Mouse (Mus musculus): ENCODE data around the gene Prdx2.

The Prdx2 gene

GRCm38 (mm10) chr8:84969241-84970134 lies at the start of gene Prdx2, which contains the start of the genes Gm49661 and Rnaseh2a:
Gene Prdx2 (plus strand): TSS chr8:84969587.
Gene Gm49661 (minus strand): TSS chr8:84969433.
Gene Rnaseh2a (minus strand): TSS chr8:84969767.
- no peak for DNase-seq (ENCODE audit: low read depth, low spot score)

- DNase-seq (ENCODE audit: low read depth, low spot score) = no peak
These were observed 47.8 kb upstream of the Prdx2 start for GRCm38 (mm10) chr8:84921596-84921995.

- DNase-seq (ENCODE audit: low read depth, low spot score) = no peak
These were observed 43.8 kb upstream of the Prdx2 start for GRCm38 (mm10) chr8:84925557-84925956.

- no peak for DNase-seq (ENCODE audit: low read depth, low spot score)
These were observed 41.9 kb upstream of the Prdx2 start for GRCm38 (mm10) chr8:84927513-84927912.

GRCm38 (mm10) chr8:84928456-84929306 lies 40.7 kb upstream of the Prdx2 start:
- no peak for DNase-seq (ENCODE audit: low read depth, low spot score)

- DNase-seq (ENCODE audit: low read depth, low spot score) = no peak
These were observed 38.8 kb upstream of the Prdx2 start for GRCm38 (mm10) chr8:84930582-84930981.

- DNase-seq (ENCODE audit: low read depth, low spot score) = no peak
These were observed 35.4 kb upstream of the Prdx2 start for GRCm38 (mm10) chr8:84933767-84934559.

- DNase-seq (ENCODE audit: low read depth, low spot score) = no peak
These were observed 34.5 kb upstream of the Prdx2 start for GRCm38 (mm10) chr8:84934860-84935259.

- no peak for DNase-seq (ENCODE audit: low read depth, low spot score)
These were observed 33.9 kb upstream of the Prdx2 start for GRCm38 (mm10) chr8:84935489-84935888.

GRCm38 (mm10) chr8:84936041-84936961 lies 33.1 kb upstream of the Prdx2 start:
- DNase-seq (ENCODE audit: low read depth, low spot score) = no peak

- DNase-seq (ENCODE audit: low read depth, low spot score) = no peak
These were observed 32.3 kb upstream of the Prdx2 start, which contains the start of gene Mast1 for GRCm38 (mm10) chr8:84936962-84937546. Gene Mast1 (minus strand): TSS chr8:84937359.

- DNase-seq (ENCODE audit: low read depth, low spot score) = no peak
These were observed 31.5 kb upstream of the Prdx2 start for GRCm38 (mm10) chr8:84937620-84938485.

- no peak for DNase-seq (ENCODE audit: low read depth, low spot score)
These were observed 25.7 kb upstream of the Prdx2 start for GRCm38 (mm10) chr8:84943699-84944098.

- DNase-seq (ENCODE audit: low read depth, low spot score) = no peak
These were observed 24.8 kb upstream of the Prdx2 start for GRCm38 (mm10) chr8:84944478-84945160.

- no peak for DNase-seq (ENCODE audit: low read depth, low spot score)
These were observed 24.2 kb upstream of the Prdx2 start for GRCm38 (mm10) chr8:84945235-84945632.

GRCm38 (mm10) chr8:84945633-84946527 lies 23.5 kb upstream of the Prdx2 start:
- DNase-seq (ENCODE audit: low read depth, low spot score) = no peak

GRCm38 (mm10) chr8:84946528-84947240 lies 22.7 kb upstream of the Prdx2 start, which contains the start of gene Rtbdn:
Gene Rtbdn (plus strand): TSS chr8:84946991.
- no peak for DNase-seq (ENCODE audit: low read depth, low spot score)

Data from skeletal muscle tissue, adult 2 months (tissue).